Mouse (Mus musculus): ENCODE results near the gene Phlda3. TPM values are rescaled to one million over a fixed set of nuclear protein-coding genes. Genes with fewer than 3 reads are reported as not detected.
A peak's percentile ranks its signal among the peaks of the same experiment; 100 is the strongest.

The Phlda3 gene
- polyA plus RNA-seq, 1 experiment, result 17.5 TPM

DNA sequence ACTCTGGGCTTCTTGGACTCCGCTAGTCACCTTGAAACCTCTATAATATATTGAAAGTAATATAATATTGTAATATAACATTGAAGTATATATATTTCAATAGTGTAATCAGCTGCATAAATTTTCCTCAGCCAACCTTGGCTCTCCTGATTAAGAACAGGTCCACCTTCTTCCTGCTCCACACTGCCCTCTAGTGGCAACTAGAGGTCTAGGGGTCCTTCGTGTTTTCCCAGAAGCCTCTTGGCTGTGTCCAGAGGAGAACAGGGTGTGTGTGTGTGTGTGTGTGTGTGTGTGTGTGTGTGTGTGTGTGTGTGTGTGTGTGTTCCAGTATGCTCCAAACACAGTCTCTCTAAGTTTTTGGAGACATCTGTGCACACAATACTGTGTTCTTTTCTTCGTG is 21.9 kb downstream of the Phlda3 start:
- DNase-seq (ENCODE audit: low read depth in 1 of 2, low spot score in 2 of 2), result peak; percentile 62 to 65
- Histone ChIP-seq H3K4me1 (ENCODE audit: control insufficient read depth, insufficient read depth, insufficient read length) (peaks cover 4% of the 10 kb centered on the region; the same call in 1 of the 2 replicates), H3K36me3 (ENCODE audit: control insufficient read depth, insufficient read depth, low read length) (no peaks in the 10 kb centered on the region), H3K27ac (ENCODE audit: insufficient read depth, low read length) (no peak overlapping the region), H3K27me3 (ENCODE audit: control insufficient read depth, insufficient read depth, low read length) (no peaks in the 10 kb centered on the region), H3K4me3 (ENCODE audit: extremely low read depth, insufficient read depth, insufficient read length) (no peak overlapping the region)
- TF ChIP-seq CTCF (IDR thresholded peaks at IDR 0.05; ENCODE audit: extremely low read depth, insufficient read depth, insufficient read length, insufficient replicate concordance) (peak; percentile 40; the same call in 1 of the 2 replicates), POLR2A (IDR thresholded peaks at IDR 0.05; ENCODE audit: low read depth, low read length) (no peak)
- WGBS, result 61% methylated on average over 3 of the region's 3 CpGs

DNA sequence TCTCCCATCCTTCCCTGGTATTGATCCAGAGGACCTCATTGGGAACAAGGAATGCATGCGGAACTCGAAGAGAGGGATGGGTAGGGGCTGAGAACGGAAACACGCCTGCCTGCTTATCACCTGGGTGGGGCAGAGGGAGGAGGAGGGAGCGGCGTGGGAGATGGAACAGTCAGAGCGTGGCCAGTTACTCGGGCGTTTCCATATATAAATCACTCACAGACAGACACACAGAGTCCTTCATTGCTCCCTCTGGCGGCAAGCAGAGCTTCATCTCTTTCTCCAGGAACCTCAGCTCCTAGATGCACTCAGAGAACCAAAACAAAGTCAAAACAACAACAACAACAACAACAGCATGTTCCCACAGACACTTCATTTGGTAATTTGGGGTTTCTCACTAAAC is 22.8 kb downstream of the Phlda3 start:
- peak in 1 of 2 experiments; percentile 22 for DNase-seq (ENCODE audit: low read depth in 1 of 2, low spot score in 2 of 2)
- TF ChIP-seq CTCF (IDR thresholded peaks at IDR 0.05; ENCODE audit: extremely low read depth, insufficient read depth, insufficient read length, insufficient replicate concordance) (no peak), POLR2A (IDR thresholded peaks at IDR 0.05; ENCODE audit: low read depth, low read length) (no peak)
- Histone ChIP-seq H3K27me3 (ENCODE audit: control insufficient read depth, insufficient read depth, low read length) (no peaks in the 10 kb centered on the region), H3K36me3 (ENCODE audit: control insufficient read depth, insufficient read depth, low read length) (no peaks in the 10 kb centered on the region), H3K4me3 (ENCODE audit: extremely low read depth, insufficient read depth, insufficient read length) (no peak overlapping the region), H3K4me1 (ENCODE audit: control insufficient read depth, insufficient read depth, insufficient read length) (peaks cover 8% of the 10 kb centered on the region; the same call in 1 of the 2 replicates), H3K27ac (ENCODE audit: insufficient read depth, low read length) (no peak overlapping the region)
- WGBS, result 15% methylated on average over 10 of the region's 10 CpGs

DNA sequence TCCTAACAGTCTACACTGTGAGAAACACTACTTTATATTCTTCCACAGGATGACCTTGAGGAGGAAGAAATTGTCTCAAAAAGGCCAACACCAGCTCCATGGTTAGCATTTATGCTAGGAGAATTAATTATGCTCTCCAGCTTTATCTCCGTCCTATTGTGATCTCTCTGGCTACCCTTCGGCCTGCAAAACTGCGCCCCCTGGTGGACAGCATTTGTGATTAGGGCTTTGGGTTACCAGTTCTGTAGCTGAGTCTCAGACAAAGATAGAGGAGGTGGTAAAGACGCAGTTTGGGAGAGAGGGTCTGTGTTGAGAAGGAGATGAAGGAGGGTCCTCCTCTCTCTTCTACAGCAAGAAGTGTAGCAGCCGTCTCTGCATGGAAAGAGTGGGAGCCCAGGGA is 23.9 kb downstream of the Phlda3 start:
- Histone ChIP-seq H3K27ac (ENCODE audit: insufficient read depth, low read length) (no peak overlapping the region), H3K4me3 (ENCODE audit: extremely low read depth, insufficient read depth, insufficient read length) (no peak overlapping the region)
- TF ChIP-seq POLR2A (IDR thresholded peaks at IDR 0.05; ENCODE audit: low read depth, low read length) (no peak), CTCF (IDR thresholded peaks at IDR 0.05; ENCODE audit: extremely low read depth, insufficient read depth, insufficient read length, insufficient replicate concordance) (peak; percentile 72; the same call in 1 of the 2 replicates)

DNA sequence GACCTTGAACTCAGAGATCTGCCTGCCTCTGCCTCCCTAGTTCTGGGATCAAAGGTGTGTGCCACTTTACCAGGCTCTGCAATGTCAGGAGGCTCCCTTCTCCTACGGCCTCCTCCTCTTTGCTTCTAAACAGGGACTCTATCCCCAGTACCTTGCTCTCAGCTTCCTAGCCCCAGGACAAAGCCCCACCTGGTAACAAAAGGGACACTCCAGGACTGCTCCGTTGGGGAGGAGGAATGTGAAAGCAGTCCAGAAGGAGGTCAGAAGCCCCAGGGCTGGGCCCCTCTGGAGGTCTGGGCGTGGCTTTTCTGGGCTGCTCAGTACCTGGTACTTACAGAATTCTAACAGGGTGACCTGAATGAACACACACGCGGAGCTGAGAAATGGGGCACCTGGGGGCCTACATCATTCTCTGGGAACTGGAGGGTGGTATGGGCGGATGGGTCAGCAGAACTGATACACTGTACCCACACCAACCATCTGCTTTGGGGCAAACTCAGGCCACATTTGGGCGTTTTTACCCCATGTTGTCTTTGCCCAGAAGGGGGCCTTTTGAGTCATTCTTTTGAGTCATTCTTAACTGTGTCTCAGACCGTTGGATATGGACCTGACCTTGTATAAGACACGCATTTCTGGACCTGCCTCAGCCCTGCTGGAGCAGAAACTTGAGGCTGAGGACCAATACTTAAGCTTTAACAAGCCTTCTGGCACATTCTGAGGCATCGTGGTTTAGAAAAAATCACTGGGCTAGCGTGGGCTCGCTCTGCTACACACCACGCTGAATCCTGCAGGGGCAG is 26.4 kb downstream of the Phlda3 start:
- 77% methylated on average over 13 of the region's 13 CpGs for WGBS
- Histone ChIP-seq H3K4me1 (ENCODE audit: control insufficient read depth, insufficient read depth, insufficient read length) (peaks cover 10% of the 10 kb centered on the region; the same call in 1 of the 2 replicates), H3K27ac (ENCODE audit: insufficient read depth, low read length) (no peak overlapping the region), H3K4me3 (ENCODE audit: extremely low read depth, insufficient read depth, insufficient read length) (no peak overlapping the region), H3K27me3 (ENCODE audit: control insufficient read depth, insufficient read depth, low read length) (0 out of 2 replicates have a peak, but pooled peaks cover 2% of the 10 kb centered on the region), H3K36me3 (ENCODE audit: control insufficient read depth, insufficient read depth, low read length) (no peaks in the 10 kb centered on the region)
- DNase-seq (ENCODE audit: low read depth in 1 of 2, low spot score in 2 of 2), result no peak
- TF ChIP-seq POLR2A (IDR thresholded peaks at IDR 0.05; ENCODE audit: low read depth, low read length) (no peak), CTCF (IDR thresholded peaks at IDR 0.05; ENCODE audit: extremely low read depth, insufficient read depth, insufficient read length, insufficient replicate concordance) (no peak)

More for the DNA sequence above, 23.9 kb downstream of the Phlda3 start:
- H3K36me3 ChIP-seq (ENCODE audit: control insufficient read depth, insufficient read depth, low read length), result no peaks in the 10 kb centered on the region
- H3K4me1 ChIP-seq (ENCODE audit: control insufficient read depth, insufficient read depth, insufficient read length), result peaks cover 10% of the 10 kb centered on the region; the same call in 1 of the 2 replicates
- no peaks in the 10 kb centered on the region for H3K27me3 ChIP-seq (ENCODE audit: control insufficient read depth, insufficient read depth, low read length)
- WGBS, result 26% methylated on average over 5 of the region's 5 CpGs
- DNase-seq (ENCODE audit: low read depth in 1 of 2, low spot score in 2 of 2), result peak; percentile 48 to 69

DNA sequence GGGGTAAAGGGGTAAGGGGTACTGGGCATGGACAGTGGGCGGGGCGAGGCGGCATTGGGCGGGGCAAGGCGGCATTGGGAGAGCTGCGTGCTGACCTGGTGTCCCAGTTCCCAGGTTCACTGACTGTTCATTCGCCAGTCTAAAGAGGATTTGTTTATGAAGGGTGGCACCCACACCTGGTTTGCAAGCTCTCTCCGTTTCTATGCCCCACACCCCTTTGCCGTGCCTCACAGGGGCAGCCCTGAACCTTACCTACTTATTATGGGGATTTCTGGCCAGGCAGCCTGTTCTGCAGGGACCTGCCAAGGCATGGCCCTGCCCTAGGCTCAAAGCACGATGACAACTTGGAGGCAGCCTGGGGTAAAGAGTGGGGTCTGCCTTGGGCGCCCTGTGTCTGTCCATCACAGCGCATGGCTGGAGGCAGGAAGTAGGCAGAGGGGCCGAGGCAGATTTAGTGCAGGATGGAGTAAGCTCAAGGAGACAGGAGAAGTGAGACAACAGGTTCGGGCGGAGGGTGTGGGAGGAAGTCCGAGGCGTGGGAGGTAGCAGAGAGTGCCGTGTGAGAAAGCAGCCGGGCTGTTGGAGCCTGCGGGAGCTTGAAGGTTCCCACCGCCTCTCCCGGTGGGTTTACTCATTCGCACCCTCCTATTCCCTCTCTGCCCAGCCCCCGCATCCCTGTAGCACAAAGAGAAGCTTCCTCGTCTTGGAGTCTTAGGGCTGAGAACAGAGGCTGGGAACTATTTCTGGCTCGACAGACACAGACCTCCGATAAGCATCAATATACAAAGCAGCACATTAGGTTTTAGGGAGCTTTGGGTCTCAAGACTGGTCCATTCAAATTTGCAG is 27.7 kb downstream of the Phlda3 start:
- peaks cover 8% of the 10 kb centered on the region; the same call in 1 of the 2 replicates for H3K4me1 ChIP-seq (ENCODE audit: control insufficient read depth, insufficient read depth, insufficient read length)
- H3K4me3 ChIP-seq (ENCODE audit: extremely low read depth, insufficient read depth, insufficient read length), result peak overlapping the region; percentile 50
- no peak overlapping the region for H3K27ac ChIP-seq (ENCODE audit: insufficient read depth, low read length)
- 0 out of 2 replicates have a peak, but pooled peaks cover 2% of the 10 kb centered on the region for H3K27me3 ChIP-seq (ENCODE audit: control insufficient read depth, insufficient read depth, low read length)
- no peak for TF ChIP-seq POLR2A (IDR thresholded peaks at IDR 0.05; ENCODE audit: low read depth, low read length)
- peak in 1 of 2 experiments; percentile 34 for DNase-seq (ENCODE audit: low read depth in 1 of 2, low spot score in 2 of 2)
- WGBS, result 25% methylated on average over 27 of the region's 27 CpGs
- no peaks in the 10 kb centered on the region for H3K36me3 ChIP-seq (ENCODE audit: control insufficient read depth, insufficient read depth, low read length)

DNA sequence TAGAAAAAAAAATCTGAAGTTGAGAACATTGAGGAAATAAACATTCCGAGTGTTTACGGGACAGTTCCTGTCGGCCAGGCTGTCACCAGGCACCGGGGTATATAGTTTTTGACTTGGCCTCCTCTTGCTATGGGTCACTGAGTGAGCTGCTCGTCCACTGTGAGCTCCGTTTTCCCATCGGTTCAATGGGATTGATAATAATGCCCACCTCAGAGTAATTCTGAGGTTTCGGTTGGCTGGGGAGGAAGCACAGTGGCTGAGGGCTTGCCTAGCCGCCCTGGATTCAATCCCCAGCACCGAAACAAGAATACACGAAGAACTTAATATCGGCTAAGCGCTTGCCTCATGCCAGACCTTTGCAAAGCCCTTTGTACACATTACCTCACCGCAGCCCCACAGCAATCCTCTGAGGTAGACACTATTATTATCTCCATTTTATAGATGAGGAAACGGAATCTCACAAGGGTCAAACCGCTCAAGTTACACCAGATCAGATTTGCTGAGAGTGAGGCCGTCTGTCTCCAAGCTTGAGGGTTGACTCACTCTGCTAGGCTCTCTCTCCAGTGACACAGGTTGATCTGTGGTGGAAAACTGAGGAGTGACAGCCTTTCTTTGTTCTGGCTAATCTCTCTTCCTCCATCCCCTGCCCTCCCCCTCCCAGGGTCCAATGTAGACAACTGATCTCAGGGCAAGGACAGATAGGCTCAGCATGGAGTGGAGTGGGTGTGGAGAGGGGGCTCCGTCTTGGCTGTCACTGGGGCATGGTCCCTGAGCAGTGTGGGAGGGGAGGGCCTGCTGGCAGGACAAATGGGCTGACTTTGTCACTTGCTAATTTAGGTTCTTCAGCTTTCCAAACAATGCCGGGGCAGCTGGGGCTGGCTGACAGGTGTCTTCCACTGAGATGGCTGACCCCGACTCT is 28.6 kb downstream of the Phlda3 start:
- DNase-seq (ENCODE audit: low read depth in 1 of 2, low spot score in 2 of 2), result no peak
- Histone ChIP-seq H3K27ac (ENCODE audit: insufficient read depth, low read length) (no peak overlapping the region), H3K4me1 (ENCODE audit: control insufficient read depth, insufficient read depth, insufficient read length) (peaks cover 5% of the 10 kb centered on the region; the same call in 1 of the 2 replicates), H3K4me3 (ENCODE audit: extremely low read depth, insufficient read depth, insufficient read length) (no peak overlapping the region), H3K36me3 (ENCODE audit: control insufficient read depth, insufficient read depth, low read length) (no peaks in the 10 kb centered on the region), H3K27me3 (ENCODE audit: control insufficient read depth, insufficient read depth, low read length) (0 out of 2 replicates have a peak, but pooled peaks cover 2% of the 10 kb centered on the region)
- 33% methylated on average over 20 of the region's 20 CpGs for WGBS
- TF ChIP-seq POLR2A (IDR thresholded peaks at IDR 0.05; ENCODE audit: low read depth, low read length) (no peak), CTCF (IDR thresholded peaks at IDR 0.05; ENCODE audit: extremely low read depth, insufficient read depth, insufficient read length, insufficient replicate concordance) (no peak)
